Mouse (Mus musculus): Measurements from ENCODE around the gene Gm20716. TPM values are rescaled to one million over a fixed set of nuclear protein-coding genes. Genes with fewer than 3 reads are reported as not detected.
A peak's percentile ranks its signal among the peaks of the same experiment; 100 is the strongest.
"Not testable (repeated sequence)": the region's sequence is repeated elsewhere in the genome, so short reads cannot be mapped to it uniquely, and the experiment has no call there.

Gene Gm20716
- polyA plus RNA-seq, 1 experiment from 2014 or later, result 8.3 TPM

DNA sequence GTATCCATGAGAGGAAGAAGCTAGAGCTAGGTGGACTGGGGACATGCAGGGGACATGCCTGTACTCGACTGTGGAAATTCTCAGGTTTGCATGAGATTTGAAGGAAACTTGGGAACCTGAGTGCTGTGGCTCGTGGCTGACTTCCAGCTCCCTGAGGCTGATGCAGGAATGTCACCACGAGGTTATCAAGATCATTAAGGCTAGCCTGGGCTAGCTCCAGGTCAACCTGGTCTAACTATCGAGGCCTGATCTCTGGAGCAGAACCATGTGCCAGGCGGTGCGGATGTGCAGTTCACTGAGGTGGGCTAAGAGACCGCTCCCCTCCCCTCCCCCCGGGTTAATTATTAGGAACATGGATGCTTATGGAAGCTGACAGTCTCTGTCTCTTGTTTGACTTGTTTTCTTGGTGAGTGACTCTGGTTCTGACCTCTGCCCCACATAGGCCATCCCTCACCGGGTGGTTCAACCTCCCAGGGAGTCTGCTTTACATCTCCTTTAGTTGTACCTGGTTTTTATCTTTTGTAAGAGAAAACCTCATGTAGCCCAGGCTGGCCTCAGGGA is 69.7 kb downstream of the Gm20716 start:
- Histone ChIP-seq H3K36me3 (ENCODE audit: insufficient read depth, low read length) (no peaks in the 10 kb centered on the region), H3K27ac (peak overlapping the region; percentile 87), H3K4me1 (replicated peaks; ENCODE audit: insufficient read depth, low read length) (peaks cover 17% of the 10 kb centered on the region), H3K4me3 (replicated peaks; ENCODE audit: low read depth, low read length) (no peak overlapping the region), H3K27me3 (ENCODE audit: insufficient read depth, low read length) (no peaks in the 10 kb centered on the region), H3K9ac (ENCODE audit: low read depth, low read length) (no peak overlapping the region), H3K9me3 (replicated peaks; ENCODE audit: low read length) (no peaks in the 10 kb centered on the region), H3K4me2 (ENCODE audit: low read length) (no peak overlapping the region)
- TF ChIP-seq CTCF (IDR thresholded peaks at IDR 0.05; ENCODE audit: low read depth), result no peak
- DNase-seq (ENCODE audit: low spot score) (no peak), ATAC-seq (replicated peaks; ENCODE audit: low FRiP score, low read depth) (no peak)
- WGBS, result 73% methylated on average over 9 of the region's 9 CpGs

DNA sequence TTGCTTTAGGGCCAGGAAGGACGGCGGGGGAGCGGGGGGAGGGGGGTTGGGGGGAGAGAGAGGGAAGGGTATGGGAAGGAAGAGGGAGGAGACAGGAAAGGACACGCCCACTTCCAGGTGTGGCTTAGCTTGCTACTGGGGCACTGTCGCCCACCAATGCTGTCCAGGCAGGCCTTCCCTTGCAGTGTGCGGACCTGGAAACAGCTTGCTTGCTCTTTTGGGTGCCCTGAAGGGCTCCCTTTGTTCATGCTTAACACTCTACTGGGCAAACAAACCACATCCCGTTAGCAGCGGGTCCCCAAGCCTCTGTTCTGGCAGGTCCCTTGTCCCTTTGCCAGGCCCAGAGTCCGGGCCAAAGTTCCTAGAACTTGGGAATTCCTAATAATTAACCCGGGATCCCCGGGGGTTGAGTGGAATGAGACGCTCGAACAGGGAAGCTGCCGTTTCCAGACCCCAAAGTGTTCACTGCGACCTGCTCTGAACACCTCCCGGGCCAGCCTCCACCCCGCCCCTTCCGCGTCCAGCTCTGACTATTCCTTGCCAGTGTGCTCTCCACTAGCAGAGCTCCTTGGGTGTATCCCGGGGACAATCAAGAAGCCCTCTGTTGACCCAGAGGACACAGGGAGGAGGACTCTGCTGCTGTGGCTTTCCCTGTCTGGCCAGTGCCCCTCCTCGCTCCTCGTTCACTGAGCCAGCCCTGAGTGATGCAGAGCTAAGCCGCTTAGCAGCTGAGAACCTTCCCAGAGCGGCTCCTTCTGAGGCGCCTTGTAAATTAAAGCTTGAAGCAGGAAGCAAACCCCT is 71.1 kb downstream of the Gm20716 start:
- no peaks in the 10 kb centered on the region for H3K27me3 ChIP-seq (ENCODE audit: insufficient read depth, low read length)
- no peaks in the 10 kb centered on the region for H3K9me3 ChIP-seq (replicated peaks; ENCODE audit: low read length)
- no peaks in the 10 kb centered on the region for H3K36me3 ChIP-seq (ENCODE audit: insufficient read depth, low read length)
- ATAC-seq (replicated peaks; ENCODE audit: low FRiP score, low read depth) (peak; percentile 57; the same call in 1 of the 2 replicates), DNase-seq (ENCODE audit: low spot score) (peak; percentile 68)
- H3K27ac ChIP-seq, result peak overlapping the region; percentile 87
- H3K4me3 ChIP-seq (replicated peaks; ENCODE audit: low read depth, low read length), result peak overlapping the region; percentile 12; the same call in 1 of the 2 replicates
- H3K4me2 ChIP-seq (ENCODE audit: low read length), result peak overlapping the region; percentile 63
- peaks cover 19% of the 10 kb centered on the region for H3K4me1 ChIP-seq (replicated peaks; ENCODE audit: insufficient read depth, low read length)
- no peak for TF ChIP-seq CTCF (IDR thresholded peaks at IDR 0.05; ENCODE audit: low read depth)
- 6% methylated on average over 22 of the region's 25 CpGs for WGBS
- peak overlapping the region; percentile 46 for H3K9ac ChIP-seq (ENCODE audit: low read depth, low read length)

GRCm38 (mm10) chr2:168157974-168158373 is 72.2 kb downstream of the Gm20716 start:
- not testable (repeated sequence) for H3K9me3 ChIP-seq (replicated peaks; ENCODE audit: low read length); H3K36me3 ChIP-seq (ENCODE audit: insufficient read depth, low read length); H3K9ac ChIP-seq (ENCODE audit: low read depth, low read length); ATAC-seq (replicated peaks; ENCODE audit: low FRiP score, low read depth); DNase-seq (ENCODE audit: low spot score); H3K27ac ChIP-seq; H3K4me3 ChIP-seq (replicated peaks; ENCODE audit: low read depth, low read length); H3K27me3 ChIP-seq (ENCODE audit: insufficient read depth, low read length); H3K4me2 ChIP-seq (ENCODE audit: low read length)
- H3K4me1 ChIP-seq (replicated peaks; ENCODE audit: insufficient read depth, low read length), result peaks cover 19% of the 10 kb centered on the region
- 70% methylated on average over 9 of the region's 11 CpGs for WGBS

DNA sequence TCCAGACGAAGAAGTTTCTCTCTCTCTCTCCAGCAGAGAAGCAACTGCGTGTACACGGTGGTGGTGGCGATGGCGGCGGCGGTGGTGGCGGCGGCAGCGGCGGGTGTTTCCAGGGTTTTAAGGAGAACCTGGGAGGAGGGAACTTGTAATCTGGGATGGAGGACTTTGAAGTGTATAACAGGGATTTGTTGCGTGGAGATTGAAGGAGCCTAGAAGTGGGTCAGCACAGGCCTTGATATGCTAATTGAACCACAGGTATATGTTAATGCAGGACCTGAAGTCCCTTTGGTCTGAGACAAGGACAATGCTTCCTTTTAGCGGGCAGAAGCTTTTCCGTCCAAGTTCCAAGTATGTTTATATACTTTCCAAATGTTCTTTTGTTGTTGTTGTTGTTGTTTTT is 73.8 kb downstream of the Gm20716 start:
- no peak overlapping the region for H3K4me2 ChIP-seq (ENCODE audit: low read length)
- no peak for ATAC-seq (replicated peaks; ENCODE audit: low FRiP score, low read depth)
- no peak overlapping the region for H3K4me3 ChIP-seq (replicated peaks; ENCODE audit: low read depth, low read length)
- no peaks in the 10 kb centered on the region for H3K9me3 ChIP-seq (replicated peaks; ENCODE audit: low read length)
- no peak for TF ChIP-seq CTCF (IDR thresholded peaks at IDR 0.05; ENCODE audit: low read depth)
- no peaks in the 10 kb centered on the region for H3K27me3 ChIP-seq (ENCODE audit: insufficient read depth, low read length)
- no peak overlapping the region for H3K9ac ChIP-seq (ENCODE audit: low read depth, low read length)
- DNase-seq (ENCODE audit: low spot score), result no peak
- 61% methylated on average over 14 of the region's 14 CpGs for WGBS
- H3K4me1 ChIP-seq (replicated peaks; ENCODE audit: insufficient read depth, low read length), result peaks cover 19% of the 10 kb centered on the region
- H3K36me3 ChIP-seq (ENCODE audit: insufficient read depth, low read length), result no peaks in the 10 kb centered on the region
- 0 out of 2 replicates have a peak overlapping the region, but pooled peaks have one; percentile 75 for H3K27ac ChIP-seq

GRCm38 (mm10) chr2:168155666-168156065 is 74.5 kb downstream of the Gm20716 start:
- DNase-seq (ENCODE audit: low spot score) (no peak), ATAC-seq (replicated peaks; ENCODE audit: low FRiP score, low read depth) (no peak)
- WGBS, result 72% methylated on average over 7 of the region's 7 CpGs
- no peaks in the 10 kb centered on the region for H3K36me3 ChIP-seq (ENCODE audit: insufficient read depth, low read length)
- H3K9ac ChIP-seq (ENCODE audit: low read depth, low read length), result no peak overlapping the region
- no peak for TF ChIP-seq CTCF (IDR thresholded peaks at IDR 0.05; ENCODE audit: low read depth)
- no peak overlapping the region for H3K4me2 ChIP-seq (ENCODE audit: low read length)
- no peaks in the 10 kb centered on the region for H3K9me3 ChIP-seq (replicated peaks; ENCODE audit: low read length)
- H3K4me3 ChIP-seq (replicated peaks; ENCODE audit: low read depth, low read length), result no peak overlapping the region
- no peaks in the 10 kb centered on the region for H3K27me3 ChIP-seq (ENCODE audit: insufficient read depth, low read length)
- H3K4me1 ChIP-seq (replicated peaks; ENCODE audit: insufficient read depth, low read length), result peaks cover 19% of the 10 kb centered on the region
- H3K27ac ChIP-seq, result peak overlapping the region; percentile 75; the same call in 1 of the 2 replicates

GRCm38 (mm10) chr2:168154090-168154881 is 75.9 kb downstream of the Gm20716 start:
- 21% methylated on average over 14 of the region's 14 CpGs for WGBS
- Histone ChIP-seq H3K4me2 (ENCODE audit: low read length) (peak overlapping the region; percentile 27; the same call in 1 of the 2 replicates), H3K4me3 (replicated peaks; ENCODE audit: low read depth, low read length) (no peak overlapping the region), H3K27me3 (ENCODE audit: insufficient read depth, low read length) (no peaks in the 10 kb centered on the region), H3K9me3 (replicated peaks; ENCODE audit: low read length) (no peaks in the 10 kb centered on the region), H3K9ac (ENCODE audit: low read depth, low read length) (peak overlapping the region; percentile 32; the same call in 1 of the 2 replicates), H3K36me3 (ENCODE audit: insufficient read depth, low read length) (no peaks in the 10 kb centered on the region), H3K4me1 (replicated peaks; ENCODE audit: insufficient read depth, low read length) (peaks cover 9% of the 10 kb centered on the region), H3K27ac (peak overlapping the region; percentile 75)
- peak; percentile 94 for ATAC-seq (replicated peaks; ENCODE audit: low FRiP score, low read depth)
- peak; percentile 97 for DNase-seq (ENCODE audit: low spot score)
- TF ChIP-seq CTCF (IDR thresholded peaks at IDR 0.05; ENCODE audit: low read depth), result peak; percentile 92

Data from kidney, postnatal 0 days (tissue).